Mouse (Mus musculus) midbrain, embryonic 12.5 days (tissue): ENCODE measurements at regions not wholly inside any gene's neighbourhood (a gene's known extent, or its start where the extent isn't known, plus 50 kb on each side); places are given as distances from the start of the nearest gene placed in this dataset.

ENCODE experiments used
- ATAC-seq: fragments of 200-750 bp; cut with Nextera tagmentation; 2 replicates; pipeline ENCODE4 v1.8.0; 2017; ENCODE audit warnings: low read depth, moderate TSS enrichment, moderate library complexity; ENCODE audit not compliant: low FRiP score
- H3K27ac ChIP-seq: fragments of 300-500 bp; sonication (generic); replicated peaks from 2 replicates; pipeline ENCODE4 v1.5.1; 2016; ENCODE audit warnings: mild to moderate bottlenecking
- H3K27me3 ChIP-seq: fragments of 300-500 bp; sonication (generic); 2 replicates; pipeline ENCODE4 v1.6.1; 2016; ENCODE audit warnings: mild to moderate bottlenecking
- H3K36me3 ChIP-seq: fragments of 300-500 bp; sonication (generic); 2 replicates; pipeline ENCODE4 v1.6.1; 2016
- H3K4me1 ChIP-seq: fragments of 300-500 bp; sonication (generic); 2 replicates; pipeline ENCODE4 v1.6.1; 2016
- H3K4me2 ChIP-seq: fragments of 300-500 bp; sonication (generic); replicated peaks from 2 replicates; pipeline ENCODE4 v1.6.1; 2016; ENCODE audit warnings: mild to moderate bottlenecking, moderate library complexity
- H3K4me3 ChIP-seq: fragments of 300-500 bp; sonication (generic); 2 replicates; pipeline ENCODE4 v1.5.1; 2016; ENCODE audit warnings: mild to moderate bottlenecking
- H3K9ac ChIP-seq: fragments of 300-500 bp; sonication (generic); replicated peaks from 2 replicates; pipeline ENCODE4 v1.6.1; 2016; ENCODE audit warnings: mild to moderate bottlenecking, moderate library complexity
- H3K9me3 ChIP-seq: fragments of 300-500 bp; sonication (generic); 2 replicates; pipeline ENCODE4 v1.6.1; 2016; ENCODE audit warnings: mild to moderate bottlenecking
- WGBS: fragments of 180-500 bp; shearing (Covaris S2); methylation state at CpG from one replicate; pipeline ENCODE4 v1.1.7; 2016; 5-methylcytosine and 5-hydroxymethylcytosine counted together

- no peak overlapping the region; the same call in 1 of the 2 replicates for H3K9ac ChIP-seq
- 5% methylated on average over 27 of the region's 27 CpGs for WGBS
- ATAC-seq: no peak
- peaks cover 38% of the 10 kb centered on the region for H3K27me3 ChIP-seq
- peak overlapping the region; percentile 31 for H3K4me3 ChIP-seq
- no peak overlapping the region for H3K27ac ChIP-seq
- H3K4me1 ChIP-seq: 0 out of 2 replicates have a peak, but pooled peaks cover 3% of the 10 kb centered on the region
- H3K36me3 ChIP-seq: no peaks in the 10 kb centered on the region
- H3K4me2 ChIP-seq: peak overlapping the region; percentile 48
- H3K9me3 ChIP-seq: no peaks in the 10 kb centered on the region
Observed at GRCm38 (mm10) chr9:118389481-118390334, 88.3 kb upstream of the Eomes start.

DNA sequence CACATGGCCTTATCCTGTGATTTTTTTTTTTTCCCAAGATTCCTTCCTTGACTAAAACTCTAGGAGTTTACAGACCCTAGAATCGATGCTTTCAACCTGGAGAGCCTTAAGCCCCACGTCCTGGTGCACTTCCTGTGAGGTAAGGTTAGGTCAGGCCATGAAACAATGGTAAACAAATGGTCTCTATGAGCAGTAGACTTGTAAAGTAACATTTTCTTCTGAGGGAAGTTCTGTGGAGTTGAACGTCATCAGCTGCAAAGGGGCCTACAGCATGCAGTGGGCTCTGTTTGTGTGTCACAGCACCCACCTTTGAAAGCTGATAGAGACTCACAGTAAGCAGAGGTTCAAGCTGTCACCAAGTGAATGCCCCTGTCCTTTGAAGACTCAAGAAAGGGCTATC lies 87.3 kb upstream of the Eomes start:
- no peak overlapping the region for H3K27ac ChIP-seq
- no peak overlapping the region for H3K9ac ChIP-seq
- ATAC-seq: no peak
- H3K4me3 ChIP-seq: no peak overlapping the region
- H3K36me3 ChIP-seq: no peaks in the 10 kb centered on the region
- H3K4me1 ChIP-seq: 0 out of 2 replicates have a peak, but pooled peaks cover 3% of the 10 kb centered on the region
- H3K4me2 ChIP-seq: no peak overlapping the region
- H3K27me3 ChIP-seq: peaks cover 38% of the 10 kb centered on the region
- WGBS: 73% methylated on average over 3 of the region's 3 CpGs
- no peaks in the 10 kb centered on the region for H3K9me3 ChIP-seq

- Histone ChIP-seq H3K9ac (no peak overlapping the region), H3K9me3 (no peaks in the 10 kb centered on the region), H3K4me1 (0 out of 2 replicates have a peak, but pooled peaks cover 3% of the 10 kb centered on the region), H3K27me3 (peaks cover 37% of the 10 kb centered on the region), H3K36me3 (no peaks in the 10 kb centered on the region), H3K4me2 (no peak overlapping the region), H3K27ac (no peak overlapping the region), H3K4me3 (no peak overlapping the region)
- no peak for ATAC-seq
- 68% methylated on average over 7 of the region's 7 CpGs for WGBS
Observed at GRCm38 (mm10) chr9:118391715-118392114, 86.3 kb upstream of the Eomes start.

DNA sequence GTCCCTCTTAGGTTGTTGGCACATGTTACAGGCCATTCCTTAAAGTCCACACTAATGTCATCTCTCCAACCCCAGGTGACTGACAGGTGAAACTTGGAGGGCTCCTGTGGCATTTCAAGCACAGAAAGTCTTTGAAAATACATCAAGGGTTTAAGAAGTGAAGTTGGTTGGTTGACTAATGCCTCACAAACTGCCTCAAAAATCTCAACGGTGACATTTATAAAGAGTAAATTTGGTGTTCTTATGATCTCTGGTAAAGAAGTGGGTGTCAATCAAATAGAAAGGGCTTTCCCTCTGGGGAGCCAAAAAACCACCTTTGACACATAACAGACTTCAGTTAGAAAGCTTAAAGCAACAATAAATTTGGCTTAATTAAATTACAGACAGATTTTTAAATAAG lies 85.2 kb upstream of the Eomes start:
- no peak overlapping the region for H3K9ac ChIP-seq
- H3K27ac ChIP-seq: no peak overlapping the region
- H3K4me3 ChIP-seq: no peak overlapping the region
- no peaks in the 10 kb centered on the region for H3K9me3 ChIP-seq
- 94% methylated on average over 1 of the region's 1 CpGs for WGBS
- no peak for ATAC-seq
- no peak overlapping the region for H3K4me2 ChIP-seq
- H3K4me1 ChIP-seq: 0 out of 2 replicates have a peak, but pooled peaks cover 3% of the 10 kb centered on the region
- H3K36me3 ChIP-seq: no peaks in the 10 kb centered on the region
- H3K27me3 ChIP-seq: peaks cover 30% of the 10 kb centered on the region

DNA sequence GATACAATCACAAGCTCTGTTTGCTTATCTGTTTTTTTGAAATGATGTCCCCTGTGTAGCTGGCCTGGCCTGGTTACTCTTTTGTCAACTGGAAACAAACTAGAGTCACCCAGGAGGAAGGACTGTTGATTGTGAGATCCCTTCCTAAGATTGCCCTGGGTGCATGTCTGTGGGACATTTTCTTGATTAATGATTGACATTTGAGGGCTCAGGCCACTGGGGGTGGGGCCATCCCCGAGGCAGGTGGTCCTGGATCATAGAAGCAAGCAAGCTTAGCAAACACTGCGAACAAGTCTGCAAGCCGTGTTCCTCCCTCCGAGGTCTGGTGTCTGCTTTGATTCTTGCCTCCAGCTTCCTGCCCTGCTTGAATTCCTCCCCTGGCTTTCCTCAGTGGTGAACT lies 84.4 kb upstream of the Eomes start:
- H3K36me3 ChIP-seq: no peaks in the 10 kb centered on the region
- no peak overlapping the region for H3K27ac ChIP-seq
- no peak for ATAC-seq
- no peak overlapping the region for H3K4me3 ChIP-seq
- H3K9ac ChIP-seq: no peak overlapping the region
- H3K9me3 ChIP-seq: no peaks in the 10 kb centered on the region
- H3K27me3 ChIP-seq: peaks cover 23% of the 10 kb centered on the region
- 0 out of 2 replicates have a peak, but pooled peaks cover 3% of the 10 kb centered on the region for H3K4me1 ChIP-seq
- 65% methylated on average over 4 of the region's 4 CpGs for WGBS
- no peak overlapping the region for H3K4me2 ChIP-seq

GRCm38 (mm10) chr9:118396425-118397053 lies 81.5 kb upstream of the Eomes start:
- Histone ChIP-seq H3K27ac (no peak overlapping the region), H3K9ac (no peak overlapping the region), H3K9me3 (no peaks in the 10 kb centered on the region), H3K4me1 (no peaks in the 10 kb centered on the region), H3K27me3 (peaks cover 5% of the 10 kb centered on the region; the same call in 1 of the 2 replicates), H3K4me2 (no peak overlapping the region), H3K4me3 (no peak overlapping the region), H3K36me3 (no peaks in the 10 kb centered on the region)
- 74% methylated on average over 2 of the region's 2 CpGs for WGBS
- ATAC-seq: no peak

DNA sequence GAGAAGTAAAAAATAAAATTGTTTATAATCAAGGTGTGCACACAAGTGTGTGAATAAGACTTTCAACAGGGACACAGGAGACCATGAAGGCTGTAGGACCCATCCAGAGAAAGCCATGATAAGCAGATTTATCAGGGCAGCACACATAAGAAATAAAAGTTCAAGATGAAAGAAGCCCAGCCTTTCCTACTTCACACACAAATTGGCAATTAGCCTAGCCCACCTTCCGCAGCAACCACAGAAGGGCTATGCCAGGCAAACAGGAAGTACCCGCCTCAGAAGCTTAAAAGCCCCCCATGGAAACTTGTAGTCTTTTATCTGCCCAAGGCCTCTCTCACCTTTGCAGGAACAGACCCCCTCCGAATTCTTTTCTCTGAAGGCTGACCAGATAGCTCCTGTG lies 77.5 kb upstream of the Eomes start:
- 81% methylated on average over 3 of the region's 3 CpGs for WGBS
- Histone ChIP-seq H3K27ac (no peak overlapping the region), H3K27me3 (peaks cover 5% of the 10 kb centered on the region; the same call in 1 of the 2 replicates), H3K4me1 (0 out of 2 replicates have a peak, but pooled peaks cover 2% of the 10 kb centered on the region), H3K4me3 (no peak overlapping the region), H3K4me2 (no peak overlapping the region), H3K9ac (no peak overlapping the region), H3K36me3 (no peaks in the 10 kb centered on the region), H3K9me3 (no peaks in the 10 kb centered on the region)
- ATAC-seq: no peak

GRCm38 (mm10) chr9:118401170-118401569 lies 76.8 kb upstream of the Eomes start:
- peaks cover 5% of the 10 kb centered on the region; the same call in 1 of the 2 replicates for H3K27me3 ChIP-seq
- 0 out of 2 replicates have a peak, but pooled peaks cover 2% of the 10 kb centered on the region for H3K4me1 ChIP-seq
- no peak overlapping the region for H3K4me2 ChIP-seq
- H3K27ac ChIP-seq: no peak overlapping the region
- no peak overlapping the region for H3K9ac ChIP-seq
- H3K9me3 ChIP-seq: no peaks in the 10 kb centered on the region
- 0 out of 2 replicates have a peak, but pooled peaks have one; percentile 34 for ATAC-seq
- no peaks in the 10 kb centered on the region for H3K36me3 ChIP-seq
- H3K4me3 ChIP-seq: no peak overlapping the region

DNA sequence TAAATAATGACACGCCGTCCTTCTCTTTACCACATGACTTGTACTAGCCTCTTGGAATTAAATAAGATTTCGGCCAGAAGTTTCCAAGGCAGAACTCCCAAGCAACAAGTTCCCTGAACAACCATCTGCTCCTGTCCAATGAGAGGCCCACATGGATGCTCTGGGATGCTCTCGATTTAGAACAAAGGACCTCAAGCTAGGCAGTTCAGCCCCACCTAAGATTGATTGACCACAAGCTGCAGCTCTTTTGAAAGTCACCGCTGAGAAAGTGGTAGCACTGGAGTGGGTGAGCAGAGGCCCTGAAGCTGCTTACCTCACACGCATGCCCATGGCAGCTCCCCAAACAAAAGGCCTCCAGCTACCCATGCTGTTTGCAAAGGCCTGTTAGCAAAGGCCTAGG lies 73.1 kb upstream of the Eomes start:
- no peak overlapping the region for H3K4me2 ChIP-seq
- H3K27ac ChIP-seq: no peak overlapping the region
- no peaks in the 10 kb centered on the region for H3K9me3 ChIP-seq
- WGBS: 60% methylated on average over 6 of the region's 6 CpGs
- 0 out of 2 replicates have a peak, but pooled peaks cover 2% of the 10 kb centered on the region for H3K4me1 ChIP-seq
- H3K27me3 ChIP-seq: peaks cover 5% of the 10 kb centered on the region; the same call in 1 of the 2 replicates
- H3K36me3 ChIP-seq: no peaks in the 10 kb centered on the region
- no peak overlapping the region for H3K4me3 ChIP-seq
- H3K9ac ChIP-seq: no peak overlapping the region
- no peak for ATAC-seq

DNA sequence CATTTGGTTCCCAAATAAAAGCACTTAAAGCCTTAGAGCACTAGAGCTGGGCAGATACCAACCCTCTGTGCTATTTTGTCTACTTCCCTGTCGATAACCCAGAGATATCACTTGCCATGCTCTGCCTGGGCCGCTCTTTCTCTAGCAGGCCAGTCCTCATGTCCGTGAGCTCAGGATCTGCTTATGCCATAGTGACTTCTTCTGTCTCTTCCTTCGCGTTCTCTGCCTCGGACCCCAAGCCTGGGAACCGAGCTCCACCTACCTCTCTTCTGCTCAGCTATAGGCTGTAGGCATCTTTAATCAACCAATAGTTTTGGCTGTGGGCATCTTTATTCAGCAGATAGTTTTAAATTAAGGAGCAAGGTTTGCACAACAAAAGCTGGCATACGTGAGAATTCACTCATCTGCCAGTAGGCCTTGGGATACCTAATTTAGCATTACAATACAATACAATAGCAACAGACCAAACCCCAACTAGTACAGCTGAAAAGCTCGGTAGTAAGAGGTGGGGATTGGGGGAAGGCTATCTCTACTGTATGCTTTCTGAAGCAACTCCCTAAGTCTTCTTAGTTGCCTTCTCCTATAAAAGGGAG lies 72.0 kb upstream of the Eomes start:
- H3K9ac ChIP-seq: no peak overlapping the region
- ATAC-seq: no peak
- H3K27me3 ChIP-seq: peaks cover 4% of the 10 kb centered on the region; the same call in 1 of the 2 replicates
- H3K4me2 ChIP-seq: no peak overlapping the region
- no peaks in the 10 kb centered on the region for H3K36me3 ChIP-seq
- WGBS: 56% methylated on average over 9 of the region's 9 CpGs
- no peak overlapping the region for H3K27ac ChIP-seq
- 0 out of 2 replicates have a peak, but pooled peaks cover 2% of the 10 kb centered on the region for H3K4me1 ChIP-seq
- H3K4me3 ChIP-seq: no peak overlapping the region
- H3K9me3 ChIP-seq: no peaks in the 10 kb centered on the region

GRCm38 (mm10) chr9:118416032-118416431 lies 62.0 kb upstream of the Eomes start:
- no peak overlapping the region for H3K9ac ChIP-seq
- no peak overlapping the region for H3K4me3 ChIP-seq
- H3K27ac ChIP-seq: no peak overlapping the region
- 88% methylated on average over 4 of the region's 4 CpGs for WGBS
- no peaks in the 10 kb centered on the region for H3K36me3 ChIP-seq
- H3K4me2 ChIP-seq: no peak overlapping the region
- H3K4me1 ChIP-seq: no peaks in the 10 kb centered on the region
- ATAC-seq: no peak
- no peaks in the 10 kb centered on the region for H3K9me3 ChIP-seq
- H3K27me3 ChIP-seq: peaks cover 18% of the 10 kb centered on the region; the same call in 1 of the 2 replicates

DNA sequence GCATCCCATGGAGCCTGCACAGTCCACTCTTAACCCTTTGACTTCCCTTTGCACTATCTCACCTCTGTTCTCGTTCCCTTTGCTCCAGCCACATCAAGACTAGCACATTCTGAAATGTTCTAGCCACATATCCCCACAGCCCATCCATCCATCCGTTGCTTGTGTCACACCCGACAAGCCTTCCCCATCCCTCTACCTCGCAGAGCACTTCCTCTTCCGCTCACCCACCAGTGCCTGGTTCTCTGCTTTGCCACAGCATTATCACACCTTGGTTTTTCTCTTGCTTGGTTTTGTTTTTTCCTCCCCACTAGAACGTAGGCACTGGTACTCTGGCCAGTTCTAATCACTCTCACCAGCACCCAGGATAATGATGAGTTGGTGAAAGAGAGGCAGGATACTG lies 61.5 kb upstream of the Eomes start:
- no peak for ATAC-seq
- Histone ChIP-seq H3K36me3 (no peaks in the 10 kb centered on the region), H3K4me1 (no peaks in the 10 kb centered on the region), H3K27me3 (peaks cover 18% of the 10 kb centered on the region; the same call in 1 of the 2 replicates), H3K4me2 (no peak overlapping the region), H3K27ac (no peak overlapping the region), H3K9me3 (no peaks in the 10 kb centered on the region), H3K4me3 (no peak overlapping the region), H3K9ac (no peak overlapping the region)
- WGBS: 89% methylated on average over 6 of the region's 6 CpGs
